Mouse (Mus musculus): ENCODE results near the gene Slamf7. TPM values are rescaled to one million over a fixed set of nuclear protein-coding genes. Genes with fewer than 3 reads are reported as not detected.

The Slamf7 gene
- total and polyA plus RNA-seq, 3 experiments, result 6.8 to 15.4 (median 10.6) TPM

- TF ChIP-seq TCF12 (IDR thresholded peaks at IDR 0.05; ENCODE audit: low read depth, low read length) (no peak), RAD21 (IDR thresholded peaks at IDR 0.05; ENCODE audit: low read depth, low read length) (no peak), IRF4 (IDR thresholded peaks at IDR 0.05; ENCODE audit: low read depth, low read length) (no peak), ZKSCAN1 (IDR thresholded peaks at IDR 0.05; ENCODE audit: borderline replicate concordance, low read depth, low read length) (no peak), POLR2AphosphoS2 (IDR thresholded peaks at IDR 0.05; ENCODE audit: low read depth, low read length) (no peak)
These were observed 4.0 kb downstream of the Slamf7 start (continued) for GRCm38 (mm10) chr1:171648840-171649239.

- H3K27me3 ChIP-seq (replicated peaks), result no peaks in the 10 kb centered on the region
- H3K36me3 ChIP-seq (replicated peaks in 1 of 2; ENCODE audit: control insufficient read depth in 1 of 2, insufficient read depth in 1 of 2, low read length in 1 of 2), result no peaks in the 10 kb centered on the region
- H3K79me2 ChIP-seq (replicated peaks; ENCODE audit: control insufficient read depth, extremely low read depth, insufficient read depth, poor library complexity, severe bottlenecking), result no peaks in the 10 kb centered on the region
- peak; percentile 56 for DNase-seq (ENCODE audit: extremely low read depth)
- H3K27ac ChIP-seq (ENCODE audit: insufficient read depth, low read depth), result no peak overlapping the region
- in situ Hi-C loops (cut with MboI; ENCODE audit: low pct_ligation_motif_present, low pct_unique_long_range_greater_than_20kb, low sequenced_read_pairs) (no loop called here), dilution Hi-C loops (cut with MboI; ENCODE audit: extremely low pct_ligation_motif_present, extremely low pct_unique_long_range_greater_than_20kb, low sequenced_read_pairs) (no loop called here)
- no peak overlapping the region for H3K9ac ChIP-seq (ENCODE audit: insufficient read depth, low read depth)
- H3K4me1 ChIP-seq (ENCODE audit: control insufficient read depth in 1 of 2, insufficient read depth in 2 of 2), result peaks cover 12 to 58% of the 10 kb centered on the region in 2 experiments
- peak overlapping the region; percentile 90 for H3K4me2 ChIP-seq (ENCODE audit: insufficient read depth, low read depth, poor library complexity, severe bottlenecking)
- H3K9me3 ChIP-seq (replicated peaks; ENCODE audit: low read length), result no peaks in the 10 kb centered on the region
- H3K4me3 ChIP-seq (replicated peaks in 1 of 3; ENCODE audit: low read depth in 2 of 3, low read length in 2 of 3, poor library complexity in 1 of 3), result peak overlapping the region in 2 of 3 experiments; percentile 50 to 63
- peak; percentile 20; the same call in 1 of the 2 replicates for TF ChIP-seq MAZ (IDR thresholded peaks at IDR 0.05; ENCODE audit: low read depth, low read length)
- TF ChIP-seq NELFE (IDR thresholded peaks at IDR 0.05; ENCODE audit: low read depth, low read length), result no peak
- TF ChIP-seq POLR2A (IDR thresholded peaks at IDR 0.05; ENCODE audit: low read depth, low read length), result no peak
- peak; percentile 12; the same call in 1 of the 2 replicates for TF ChIP-seq ZNF384 (IDR thresholded peaks at IDR 0.05; ENCODE audit: low read depth, low read length)
- no peak for TF ChIP-seq POLR2AphosphoS2 (IDR thresholded peaks at IDR 0.05; ENCODE audit: low read depth, low read length)
- no peak; the same call in 1 of the 2 replicates for TF ChIP-seq RCOR1 (conservative IDR thresholded peaks at IDR 0.05; ENCODE audit: low read depth, low read length)
- no peak for TF ChIP-seq ZC3H11A (IDR thresholded peaks at IDR 0.05; ENCODE audit: low read depth, low read length)
- TF ChIP-seq ETS1 (conservative IDR thresholded peaks at IDR 0.05; ENCODE audit: low read depth, low read length), result peak; percentile 37
- TF ChIP-seq KAT2A (IDR thresholded peaks at IDR 0.05; ENCODE audit: insufficient replicate concordance, low read length), result no peak
- TF ChIP-seq CHD1 (IDR thresholded peaks at IDR 0.05; ENCODE audit: low read depth, low read length), result no peak
- TF ChIP-seq E2F4 (IDR thresholded peaks at IDR 0.05; ENCODE audit: insufficient replicate concordance, low read depth, low read length), result no peak
- TF ChIP-seq MAFK (IDR thresholded peaks at IDR 0.05; ENCODE audit: insufficient replicate concordance, low read length), result no peak
- TF ChIP-seq RAD21 (IDR thresholded peaks at IDR 0.05; ENCODE audit: low read depth, low read length), result no peak
- TF ChIP-seq MYC (IDR thresholded peaks at IDR 0.05; ENCODE audit: low read depth, low read length), result no peak
- no peak for TF ChIP-seq PAX5 (IDR thresholded peaks at IDR 0.05; ENCODE audit: low read length)
- peak; percentile 47; the same call in 1 of the 2 replicates for TF ChIP-seq SIN3A (IDR thresholded peaks at IDR 0.05; ENCODE audit: low read length)
- peak; percentile 78 for TF ChIP-seq TCF12 (IDR thresholded peaks at IDR 0.05; ENCODE audit: low read depth, low read length)
- peak; percentile 59; the same call in 1 of the 2 replicates for TF ChIP-seq MEF2A (IDR thresholded peaks at IDR 0.05; ENCODE audit: borderline replicate concordance, low read depth, low read length)
- TF ChIP-seq USF2 (conservative IDR thresholded peaks at IDR 0.05; ENCODE audit: low read depth, low read length), result no peak
- peak; percentile 18; the same call in 1 of the 2 replicates for TF ChIP-seq BHLHE40 (IDR thresholded peaks at IDR 0.05; ENCODE audit: low read depth, low read length)
- TF ChIP-seq MXI1 (IDR thresholded peaks at IDR 0.05; ENCODE audit: low read depth, low read length), result no peak
- TF ChIP-seq HCFC1 (IDR thresholded peaks at IDR 0.05; ENCODE audit: low read depth, low read length), result no peak
- TF ChIP-seq ZMIZ1 (IDR thresholded peaks at IDR 0.05; ENCODE audit: low read depth, low read length), result no peak
- no peak for TF ChIP-seq TBP (conservative IDR thresholded peaks at IDR 0.05; ENCODE audit: low read depth, low read length)
- peak; percentile 76 for TF ChIP-seq EP300 (IDR thresholded peaks at IDR 0.05; ENCODE audit: low read length)
- no peak for TF ChIP-seq GABPA (IDR thresholded peaks at IDR 0.05; ENCODE audit: insufficient replicate concordance, low read depth, low read length)
- TF ChIP-seq NRF1 (IDR thresholded peaks at IDR 0.05; ENCODE audit: low read depth, low read length), result no peak
- no peak for TF ChIP-seq CHD2 (IDR thresholded peaks at IDR 0.05; ENCODE audit: low read length)
- no peak; the same call in 1 of the 2 replicates for TF ChIP-seq JUND (conservative IDR thresholded peaks at IDR 0.05; ENCODE audit: low read depth, low read length)
- no peak for TF ChIP-seq ELF1 (IDR thresholded peaks at IDR 0.05; ENCODE audit: low read depth, low read length)
- no peak for TF ChIP-seq ZKSCAN1 (IDR thresholded peaks at IDR 0.05; ENCODE audit: borderline replicate concordance, low read depth, low read length)
- TF ChIP-seq USF1 (IDR thresholded peaks at IDR 0.05; ENCODE audit: low read depth, low read length), result no peak
- TF ChIP-seq UBTF (IDR thresholded peaks at IDR 0.05; ENCODE audit: low read depth, low read length), result no peak
- TF ChIP-seq SMC3 (IDR thresholded peaks at IDR 0.05; ENCODE audit: low read depth, low read length), result no peak
- TF ChIP-seq JUN (IDR thresholded peaks at IDR 0.05; ENCODE audit: insufficient read depth, low read depth, low read length), result no peak
- TF ChIP-seq IRF4 (IDR thresholded peaks at IDR 0.05; ENCODE audit: low read depth, low read length), result no peak; the same call in 1 of the 2 replicates
- TF ChIP-seq MAX (IDR thresholded peaks at IDR 0.05; ENCODE audit: low read length), result 0 out of 2 replicates have a peak, but pooled peaks have one; percentile 23
These were observed 5.1 kb downstream of the Slamf7 start for GRCm38 (mm10) chr1:171647716-171648115.
